Mouse (Mus musculus) neural tube, embryonic 12.5 days (tissue): ENCODE results near the gene B4galt7. TPM values are rescaled to one million over a fixed set of nuclear protein-coding genes. Genes with fewer than 3 reads are reported as not detected.
"Not testable (repeated sequence)": the region's sequence is repeated elsewhere in the genome, so short reads cannot be mapped to it uniquely, and the experiment has no call there.

Experiments used
- ATAC-seq: fragments of 200-750 bp; cut with Nextera tagmentation; 2 replicates; pipeline ENCODE4 v1.8.0; 2017; ENCODE audit warnings: low read depth, mild to moderate bottlenecking, moderate TSS enrichment, moderate library complexity; ENCODE audit not compliant: low FRiP score
- H3K27ac ChIP-seq: fragments of 300-500 bp; sonication (generic); 2 replicates; pipeline ENCODE4 v1.5.1; 2016
- H3K27me3 ChIP-seq: fragments of 300-500 bp; sonication (generic); replicated peaks from 2 replicates; pipeline ENCODE4 v1.6.1; 2016; ENCODE audit warnings: mild to moderate bottlenecking
- H3K36me3 ChIP-seq: fragments of 300-500 bp; sonication (generic); 2 replicates; pipeline ENCODE4 v1.6.1; 2016; ENCODE audit warnings: mild to moderate bottlenecking
- H3K4me1 ChIP-seq: fragments of 300-500 bp; sonication (generic); 2 replicates; pipeline ENCODE4 v1.6.1; 2016
- H3K4me2 ChIP-seq: fragments of 300-500 bp; sonication (generic); replicated peaks from 2 replicates; pipeline ENCODE4 v1.6.1; 2016; ENCODE audit warnings: mild to moderate bottlenecking
- H3K4me3 ChIP-seq: fragments of 300-500 bp; sonication (generic); 2 replicates; pipeline ENCODE4 v1.5.1; 2016
- H3K9ac ChIP-seq: fragments of 300-500 bp; sonication (generic); 2 replicates; pipeline ENCODE4 v1.6.1; 2016; ENCODE audit warnings: mild to moderate bottlenecking
- H3K9me3 ChIP-seq: fragments of 300-500 bp; sonication (generic); 2 replicates; pipeline ENCODE4 v1.6.1; 2016; ENCODE audit warnings: mild to moderate bottlenecking
- WGBS: fragments of 180-500 bp; shearing (Covaris S2); methylation state at CpG from one replicate; pipeline ENCODE4 v1.1.7; 2016; 5-methylcytosine and 5-hydroxymethylcytosine counted together
- polyA plus RNA-seq: library from polyadenylated mRNA; unstranded; fragments of >200 nt; fragmentation: Nextera tagmentation; extraction: Ambion mirVana; gene quantifications from 2 replicates; pipeline ENCODE4 v1.2.1, GENCODE M21; 2016

Gene B4galt7
- polyA plus RNA-seq, 1 experiment from 2014 or later = 42.4 TPM

DNA sequence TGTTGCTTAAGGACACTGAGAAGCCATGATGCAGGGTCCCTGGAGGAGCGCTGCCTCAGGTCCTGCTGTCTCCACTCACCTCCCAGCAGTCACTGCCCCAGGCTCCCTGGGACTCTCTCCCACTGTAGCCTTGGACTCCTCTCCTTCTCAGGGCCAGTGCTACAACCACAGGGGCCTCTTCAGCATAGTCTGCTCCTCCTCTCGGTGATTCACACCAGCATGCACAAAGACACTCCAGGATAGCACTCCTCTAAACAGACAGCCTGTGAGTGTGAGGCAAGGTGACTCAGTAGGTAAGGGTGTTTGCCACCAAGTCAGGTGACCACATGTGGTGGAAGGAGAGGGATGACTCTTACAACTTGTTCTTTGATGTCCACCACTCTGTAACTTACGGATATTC lies 4.9 kb downstream of the B4galt7 start:
- H3K9ac ChIP-seq = no peak overlapping the region
- no peak overlapping the region for H3K4me3 ChIP-seq
- 92% methylated on average over 3 of the region's 3 CpGs for WGBS
- H3K9me3 ChIP-seq = no peaks in the 10 kb centered on the region
- H3K4me2 ChIP-seq = no peak overlapping the region
- H3K27me3 ChIP-seq = no peaks in the 10 kb centered on the region
- ATAC-seq = no peak
- H3K4me1 ChIP-seq = peaks cover 11% of the 10 kb centered on the region
- no peak overlapping the region for H3K27ac ChIP-seq
- H3K36me3 ChIP-seq = peaks cover 51% of the 10 kb centered on the region

DNA sequence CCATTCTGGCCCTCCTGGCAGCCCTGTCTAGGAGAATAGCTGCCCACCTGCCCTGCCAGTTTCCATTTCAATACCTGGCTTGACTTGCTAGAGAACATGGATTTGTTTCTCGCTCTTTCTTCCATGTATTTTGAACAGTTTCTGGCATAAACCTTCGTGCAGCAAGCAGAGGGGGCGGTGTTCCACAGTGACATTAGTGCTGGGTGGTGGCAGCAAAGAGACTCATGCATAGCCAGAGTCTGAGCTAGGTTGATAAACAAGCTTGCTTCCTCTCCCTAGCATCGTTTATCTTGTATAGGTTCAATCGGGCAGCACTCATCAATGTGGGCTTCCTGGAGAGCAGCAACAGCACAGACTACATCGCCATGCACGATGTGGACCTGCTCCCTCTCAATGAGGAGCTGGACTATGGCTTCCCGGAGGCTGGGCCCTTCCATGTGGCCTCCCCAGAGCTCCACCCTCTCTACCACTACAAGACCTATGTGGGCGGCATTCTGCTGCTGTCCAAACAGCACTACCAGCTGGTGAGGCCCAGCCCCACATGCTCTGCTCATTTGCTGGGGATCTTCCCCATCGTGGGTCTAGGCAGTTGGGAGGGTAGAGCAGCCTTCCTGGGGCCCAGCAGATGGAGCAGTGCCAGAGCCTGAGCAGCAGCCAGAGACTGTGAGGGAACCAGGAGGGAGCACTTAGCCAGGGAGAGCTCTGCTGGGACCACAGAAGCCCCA lies 7.4 kb downstream of the B4galt7 start:
- Histone ChIP-seq H3K27me3 (no peaks in the 10 kb centered on the region), H3K4me3 (no peak overlapping the region), H3K4me2 (no peak overlapping the region), H3K9ac (no peak overlapping the region), H3K9me3 (no peaks in the 10 kb centered on the region), H3K36me3 (peaks cover 63% of the 10 kb centered on the region), H3K27ac (no peak overlapping the region), H3K4me1 (peaks cover 4% of the 10 kb centered on the region; the same call in 1 of the 2 replicates)
- WGBS = 84% methylated on average over 10 of the region's 10 CpGs
- ATAC-seq = no peak

DNA sequence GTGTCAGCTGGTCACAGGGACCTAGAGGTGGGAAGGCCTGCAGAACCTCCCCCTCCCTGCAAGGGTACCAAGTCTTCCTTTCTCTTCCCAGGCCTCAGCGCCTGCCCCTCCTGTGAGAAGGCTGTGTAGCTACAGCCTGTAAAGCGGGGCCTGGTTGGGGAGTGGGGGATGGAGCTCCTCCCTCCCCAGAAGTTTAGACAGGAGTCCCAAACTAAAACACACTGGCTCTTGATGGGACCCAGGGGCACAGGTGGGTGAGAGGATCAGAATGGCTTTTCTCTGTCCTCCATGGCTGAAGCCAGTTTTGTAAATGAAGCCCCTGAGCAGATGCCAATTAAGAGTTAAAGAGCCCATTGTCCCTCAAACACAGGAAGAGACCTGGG lies 7.9 kb downstream of the B4galt7 start:
- Histone ChIP-seq H3K27ac (no peak overlapping the region), H3K4me2 (no peak overlapping the region), H3K36me3 (peaks cover 63% of the 10 kb centered on the region), H3K27me3 (no peaks in the 10 kb centered on the region), H3K9me3 (no peaks in the 10 kb centered on the region), H3K9ac (no peak overlapping the region), H3K4me3 (no peak overlapping the region), H3K4me1 (no peaks in the 10 kb centered on the region)
- WGBS = 91% methylated on average over 2 of the region's 2 CpGs
- ATAC-seq = no peak

DNA sequence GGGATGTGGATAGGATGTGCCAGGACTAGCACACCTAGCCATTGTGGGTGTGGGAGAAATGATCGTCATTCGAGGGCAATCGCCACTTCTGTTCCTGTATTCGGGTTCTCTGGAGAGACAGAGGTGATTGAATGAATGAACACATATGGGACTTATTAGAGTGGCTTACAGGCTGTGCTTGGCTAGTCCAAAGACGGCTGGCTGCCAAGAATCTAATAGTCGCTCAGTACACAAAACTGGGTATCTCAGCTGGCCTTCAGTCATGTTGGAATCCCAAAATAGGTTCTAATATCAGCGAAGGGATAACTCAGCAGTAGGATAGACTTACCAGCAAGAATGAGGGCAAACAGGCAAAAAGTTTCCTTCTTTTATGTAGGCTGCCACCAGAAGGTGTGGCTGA lies 12.3 kb downstream of the B4galt7 start:
- no peak overlapping the region for H3K4me2 ChIP-seq
- H3K27ac ChIP-seq = no peak overlapping the region
- 90% methylated on average over 7 of the region's 7 CpGs for WGBS
- H3K27me3 ChIP-seq = no peaks in the 10 kb centered on the region
- no peak for ATAC-seq
- no peak overlapping the region for H3K9ac ChIP-seq
- peaks cover 38% of the 10 kb centered on the region for H3K36me3 ChIP-seq
- no peaks in the 10 kb centered on the region for H3K9me3 ChIP-seq
- no peak overlapping the region for H3K4me3 ChIP-seq
- no peaks in the 10 kb centered on the region for H3K4me1 ChIP-seq

DNA sequence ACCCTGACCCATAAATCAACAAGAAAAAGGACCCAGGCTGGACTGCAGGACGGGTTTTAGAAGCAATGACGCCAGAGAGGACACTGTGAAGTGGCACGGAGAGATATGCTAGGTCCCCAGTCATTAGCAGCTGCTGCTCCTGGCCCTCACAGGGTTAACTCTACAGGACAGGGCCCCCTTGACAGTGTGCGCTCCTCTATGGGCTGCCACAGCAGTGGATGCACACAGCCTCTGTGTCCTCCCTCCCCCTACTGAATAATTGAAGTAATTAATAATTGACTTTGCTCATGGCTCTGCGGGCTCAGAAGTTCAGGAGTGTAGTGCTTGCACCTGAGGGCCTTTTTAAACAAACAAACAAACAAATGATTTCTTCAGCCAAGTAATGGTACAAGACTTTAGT lies 13.8 kb downstream of the B4galt7 start:
- Histone ChIP-seq H3K36me3 (peaks cover 23% of the 10 kb centered on the region), H3K4me1 (no peaks in the 10 kb centered on the region), H3K9ac (no peak overlapping the region), H3K9me3 (no peaks in the 10 kb centered on the region), H3K27me3 (no peaks in the 10 kb centered on the region), H3K27ac (no peak overlapping the region), H3K4me3 (no peak overlapping the region), H3K4me2 (no peak overlapping the region)
- 45% methylated on average over 5 of the region's 5 CpGs for WGBS
- ATAC-seq = no peak

DNA sequence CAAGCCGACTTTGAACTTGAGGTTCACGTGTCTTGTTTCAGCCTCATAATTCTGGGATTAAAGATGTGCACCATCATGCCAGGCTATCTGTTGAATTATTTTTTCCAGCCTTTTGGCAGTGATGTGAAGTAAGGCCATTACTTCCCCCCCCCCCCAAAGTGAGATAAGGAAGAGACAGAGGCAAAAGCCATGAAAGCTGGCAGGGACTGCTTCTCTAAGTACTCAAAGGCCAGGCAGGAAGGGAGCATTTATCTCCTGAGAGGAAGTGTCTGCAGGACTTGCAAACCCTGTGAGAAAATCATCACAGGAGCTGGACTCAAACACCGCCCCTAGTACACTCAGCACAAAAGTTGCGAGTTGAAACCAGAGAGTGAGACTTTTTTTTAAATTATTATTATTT lies 19.6 kb downstream of the B4galt7 start:
- WGBS = 94% methylated on average over 4 of the region's 4 CpGs

DNA sequence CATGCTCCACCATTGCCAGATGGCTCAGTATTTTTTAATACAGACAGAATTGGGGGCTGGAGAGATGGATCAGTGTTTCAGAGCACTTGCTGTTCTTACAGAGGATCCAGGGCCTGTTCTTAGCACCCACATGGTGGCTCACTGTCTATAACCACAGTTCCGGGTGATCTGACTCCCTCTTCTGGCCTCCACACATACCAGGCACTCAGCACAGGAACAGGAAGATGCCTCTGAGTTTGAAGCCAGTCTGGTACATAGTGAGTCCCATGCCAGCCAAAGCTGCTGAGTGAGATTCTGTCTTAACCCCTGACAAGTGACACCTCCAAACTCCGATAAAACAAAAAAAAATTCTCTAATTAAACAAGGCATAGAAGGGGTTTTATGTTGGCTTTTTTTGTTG lies 20.6 kb downstream of the B4galt7 start:
- WGBS = 87% methylated on average over 2 of the region's 2 CpGs
- no peak overlapping the region for H3K9ac ChIP-seq
- no peak for ATAC-seq

More for the DNA sequence above, 19.6 kb downstream of the B4galt7 start:
- ATAC-seq = no peak
- no peaks in the 10 kb centered on the region for H3K36me3 ChIP-seq
- no peak overlapping the region for H3K4me2 ChIP-seq
- no peak overlapping the region for H3K4me3 ChIP-seq
- H3K27me3 ChIP-seq = no peaks in the 10 kb centered on the region
- no peaks in the 10 kb centered on the region for H3K9me3 ChIP-seq
- no peak overlapping the region for H3K27ac ChIP-seq
- no peak overlapping the region for H3K9ac ChIP-seq
- peaks cover 11% of the 10 kb centered on the region for H3K4me1 ChIP-seq

DNA sequence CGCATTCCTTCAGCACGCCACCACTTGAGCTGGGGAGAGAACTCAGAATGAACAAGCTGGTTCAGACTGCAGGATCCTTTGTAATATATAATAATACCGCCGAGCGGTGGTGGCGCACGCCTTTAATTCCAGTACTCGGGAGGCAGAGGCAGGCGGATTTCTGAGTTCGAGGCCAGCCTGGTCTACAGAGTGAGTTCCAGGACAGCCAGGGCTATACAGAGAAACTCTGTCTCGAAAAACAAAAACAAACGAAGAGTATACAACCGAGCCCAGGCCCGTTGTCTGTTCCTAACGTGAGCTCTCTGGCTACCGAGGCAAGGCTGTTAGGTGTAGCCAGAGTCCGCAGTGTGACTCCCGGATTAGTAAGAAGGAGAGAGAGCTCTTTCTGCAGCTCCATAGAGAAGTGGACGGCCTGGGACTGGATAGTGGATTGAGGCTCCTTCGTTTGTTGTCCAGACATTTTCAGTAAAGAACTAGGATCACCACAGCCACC lies 22.5 kb downstream of the B4galt7 start:
- ATAC-seq, H3K27me3 ChIP-seq, H3K27ac ChIP-seq, H3K9me3 ChIP-seq: not testable (repeated sequence)
- H3K9ac ChIP-seq = peak overlapping the region; percentile 76
- peak overlapping the region; percentile 79 for H3K4me2 ChIP-seq
- H3K4me1 ChIP-seq = peaks cover 19% of the 10 kb centered on the region
- 29% methylated on average over 20 of the region's 20 CpGs for WGBS
- H3K4me3 ChIP-seq = peak overlapping the region; percentile 62
- H3K36me3 ChIP-seq = peaks cover 13% of the 10 kb centered on the region

More for the DNA sequence above, 20.6 kb downstream of the B4galt7 start:
- Histone ChIP-seq H3K36me3 (peaks cover 4% of the 10 kb centered on the region; the same call in 1 of the 2 replicates), H3K27me3 (no peaks in the 10 kb centered on the region), H3K4me3 (no peak overlapping the region), H3K4me1 (peaks cover 19% of the 10 kb centered on the region), H3K4me2 (no peak overlapping the region), H3K9me3 (no peaks in the 10 kb centered on the region), H3K27ac (no peak overlapping the region)

DNA sequence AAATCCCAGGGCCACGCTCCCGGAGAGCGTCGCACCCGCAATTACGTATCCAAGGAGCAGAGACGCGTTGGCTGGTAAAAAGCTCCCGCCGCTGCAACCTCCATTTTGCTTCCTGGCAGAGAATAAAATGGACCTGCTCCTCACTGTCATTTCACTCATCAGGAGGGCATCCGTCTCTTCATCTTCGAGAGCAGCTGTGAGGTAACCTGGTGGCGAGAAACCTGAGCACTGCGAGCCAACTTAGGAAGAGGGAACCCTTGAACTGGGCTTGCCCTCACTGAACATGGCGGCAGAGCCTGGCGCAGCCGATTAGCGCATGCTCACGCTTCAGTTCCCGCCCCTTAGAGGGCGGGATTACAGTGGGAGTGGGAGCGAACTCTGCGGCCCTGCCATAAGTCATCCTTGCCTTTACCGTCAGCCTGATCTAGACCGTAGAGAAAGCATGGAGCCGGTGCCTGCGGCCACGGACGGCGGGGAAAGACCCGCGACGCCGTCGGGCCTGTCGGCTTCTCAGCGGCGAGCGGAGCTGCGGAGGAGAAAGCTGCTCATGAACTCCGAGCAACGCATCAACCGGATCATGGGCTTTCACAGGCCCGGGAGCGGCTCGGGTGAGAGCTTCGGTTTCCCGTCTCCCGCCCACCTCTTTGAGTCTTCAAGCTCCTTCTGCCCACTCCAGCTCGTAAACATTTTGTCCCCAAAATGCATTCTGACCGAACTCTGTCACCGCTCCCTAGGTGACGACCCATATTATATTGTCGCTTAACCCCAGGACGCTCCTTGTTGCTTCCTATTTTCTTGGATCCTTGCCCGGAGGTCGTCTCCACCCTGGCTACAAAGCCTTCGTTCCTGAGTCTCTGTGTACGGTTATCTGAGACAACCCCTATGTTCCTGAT lies 23.2 kb downstream of the B4galt7 start, which contains the start of gene Caml:
Gene Caml (plus strand): TSS at position 357 of the 893 bp plus-strand sequence.
- Histone ChIP-seq H3K9me3 (no peaks in the 10 kb centered on the region), H3K36me3 (peaks cover 16% of the 10 kb centered on the region), H3K4me2 (peak within 1 kb of the TSS; percentile 79), H3K27ac (peak within 1 kb of the TSS; percentile 81; the same call in 1 of the 2 replicates), H3K4me3 (peak within 1 kb of the TSS; percentile 62), H3K9ac (peak within 1 kb of the TSS; percentile 76), H3K4me1 (peaks cover 19% of the 10 kb centered on the region), H3K27me3 (no peaks in the 10 kb centered on the region)
- WGBS = under 1% methylated on average over 59 of the region's 59 CpGs
- ATAC-seq = peak; percentile 99

DNA sequence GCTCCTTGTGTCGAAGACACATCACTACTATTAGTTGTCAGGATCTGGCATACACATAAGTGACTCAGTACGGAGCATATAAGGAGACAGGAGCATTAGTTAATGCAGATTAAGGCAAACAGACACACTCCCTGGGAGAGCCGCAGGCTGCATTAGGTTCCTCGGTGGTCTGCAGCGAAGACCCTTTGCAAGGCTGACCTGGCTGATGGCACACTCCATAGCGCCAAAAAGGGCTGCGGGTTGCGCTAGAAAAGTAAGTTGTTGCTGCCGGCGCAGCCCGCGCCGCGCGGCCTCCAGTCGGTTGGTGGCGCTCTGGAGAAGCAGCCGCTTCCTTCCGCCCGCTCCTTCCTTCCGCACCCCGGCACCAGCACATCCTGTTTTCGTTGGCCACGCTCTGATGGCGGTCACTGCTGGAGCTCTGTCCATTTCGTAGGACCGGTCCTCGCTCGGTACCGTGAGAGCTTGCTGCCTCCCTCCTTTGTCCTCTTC lies 35.0 kb downstream of the B4galt7 start, which contains the start of gene Ddx46:
Gene Ddx46 (plus strand): TSS at position 389 of the 489 bp plus-strand sequence.
- Histone ChIP-seq H3K27me3 (no peaks in the 10 kb centered on the region), H3K4me2 (peak within 1 kb of the TSS; percentile 79), H3K9me3 (no peaks in the 10 kb centered on the region), H3K36me3 (peaks cover 51% of the 10 kb centered on the region), H3K4me3 (peak within 1 kb of the TSS; percentile 98), H3K9ac (peak within 1 kb of the TSS; percentile 92), H3K4me1 (peaks cover 10% of the 10 kb centered on the region), H3K27ac (peak within 1 kb of the TSS; percentile 48; the same call in 1 of the 2 replicates)
- WGBS = 7% methylated on average over 30 of the region's 30 CpGs
- ATAC-seq = peak; percentile 80

DNA sequence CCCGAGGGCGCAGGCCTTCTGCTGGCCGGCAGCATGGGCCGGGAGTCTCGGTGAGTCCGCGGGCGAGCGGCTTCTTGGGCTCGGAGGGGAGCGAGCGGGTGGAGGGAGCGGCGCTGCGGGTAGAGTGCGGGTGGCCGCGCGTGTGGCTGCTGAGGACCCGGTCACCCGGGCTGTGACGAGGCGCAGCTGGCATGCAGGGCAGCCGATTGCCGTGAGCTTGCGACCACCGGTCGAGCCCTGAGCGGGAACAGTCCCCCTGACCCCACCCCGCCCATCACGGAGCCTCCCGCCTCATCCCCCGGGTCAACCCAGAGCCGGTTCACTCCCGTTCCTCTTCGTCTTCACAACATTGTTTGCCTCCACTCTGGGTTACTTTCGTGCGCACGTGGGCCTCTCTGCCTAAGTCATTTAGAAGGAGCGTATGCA lies 35.5 kb downstream of the B4galt7 start:
- H3K4me1 ChIP-seq = peaks cover 10% of the 10 kb centered on the region
- H3K4me2 ChIP-seq = peak overlapping the region; percentile 79
- H3K36me3 ChIP-seq = peaks cover 53% of the 10 kb centered on the region
- no peaks in the 10 kb centered on the region for H3K27me3 ChIP-seq
- no peaks in the 10 kb centered on the region for H3K9me3 ChIP-seq
- H3K4me3 ChIP-seq = peak overlapping the region; percentile 98
- peak; percentile 56 for ATAC-seq
- WGBS = under 1% methylated on average over 40 of the region's 40 CpGs
- peak overlapping the region; percentile 48; the same call in 1 of the 2 replicates for H3K27ac ChIP-seq
- H3K9ac ChIP-seq = peak overlapping the region; percentile 92
